Mouse (Mus musculus) cerebellum, adult 2 months (tissue): ENCODE data around the gene Asz1.

Experiments
- CTCF ChIP-seq: fragments of 200-500 bp; IDR thresholded peaks from 2 replicates; pipeline ENCODE4 v1.5.1; 2011; ENCODE audit warnings: low read depth, mild to moderate bottlenecking, control low read depth, low read length, moderate library complexity, borderline replicate concordance; ENCODE audit not compliant: insufficient read depth
- POLR2A ChIP-seq: fragments of 200-500 bp; IDR thresholded peaks from 2 replicates; pipeline ENCODE4 v1.6.1; 2011; ENCODE audit warnings: low read length, control low read depth, borderline replicate concordance; ENCODE audit not compliant: insufficient read depth

- no peak for TF ChIP-seq CTCF
- TF ChIP-seq POLR2A, result no peak
Measured at GRCm38 (mm10) chr6:18128059-18128458, 19.2 kb upstream of the Asz1 start.
